Mouse (Mus musculus) embryonic facial prominence, embryonic 10.5 days (tissue): ENCODE results near the gene Mrpl19. TPM values are rescaled to one million over a fixed set of nuclear protein-coding genes. Genes with fewer than 3 reads are reported as not detected.

Source experiments
- DNase-seq: peaks from one replicate; pipeline ENCODE4 v3.0.0-alpha.2; 2017; ENCODE audit warnings: low spot score
- H3K27ac ChIP-seq: fragments of 300-500 bp; sonication (generic); replicated peaks from 2 replicates; pipeline ENCODE4 v1.5.1; 2016; ENCODE audit warnings: mild to moderate bottlenecking
- H3K27me3 ChIP-seq: fragments of 300-500 bp; sonication (generic); replicated peaks from 2 replicates; pipeline ENCODE4 v1.6.1; 2016; ENCODE audit warnings: low read depth, mild to moderate bottlenecking; ENCODE audit not compliant: poor library complexity, severe bottlenecking
- H3K36me3 ChIP-seq: fragments of 300-500 bp; sonication (generic); replicated peaks from 2 replicates; pipeline ENCODE4 v1.6.1; 2016; ENCODE audit warnings: mild to moderate bottlenecking, moderate library complexity
- H3K4me1 ChIP-seq: fragments of 300-500 bp; sonication (generic); 2 replicates; pipeline ENCODE4 v1.6.1; 2016
- H3K4me3 ChIP-seq: fragments of 300-500 bp; sonication (generic); 2 replicates; pipeline ENCODE4 v1.5.1; 2016; ENCODE audit warnings: mild to moderate bottlenecking, moderate library complexity
- H3K9me3 ChIP-seq: fragments of 300-500 bp; sonication (generic); 2 replicates; pipeline ENCODE4 v1.6.1; 2016; ENCODE audit warnings: mild to moderate bottlenecking
- WGBS: fragments of 180-500 bp; shearing (Covaris S2); methylation state at CpG from one replicate; pipeline ENCODE4 v1.1.7; 2016; 5-methylcytosine and 5-hydroxymethylcytosine counted together
- polyA plus RNA-seq: library from polyadenylated mRNA; unstranded; fragments of >200 nt; fragmentation: Nextera tagmentation; extraction: Ambion mirVana; gene quantifications from 2 replicates; pipeline ENCODE4 v1.2.1, GENCODE M21; 2016

The Mrpl19 gene
- polyA plus RNA-seq, 1 experiment from 2014 or later, result 65.2 TPM

GRCm38 (mm10) chr6:81923523-81924142 lies 42.1 kb downstream of the Mrpl19 start, which contains the start of gene Gcfc2:
Gene Gcfc2 (plus strand): TSS chr6:81923669.
- peak within 1 kb of the TSS; percentile 96 for H3K27ac ChIP-seq
- H3K27me3 ChIP-seq, result no peaks in the 10 kb centered on the region
- H3K4me3 ChIP-seq, result peak within 1 kb of the TSS; percentile 87
- H3K4me1 ChIP-seq, result peaks cover 14% of the 10 kb centered on the region
- H3K9me3 ChIP-seq, result no peaks in the 10 kb centered on the region
- under 1% methylated on average over 56 of the region's 56 CpGs for WGBS
- DNase-seq, result peak; percentile 96
- H3K36me3 ChIP-seq, result peaks cover 35% of the 10 kb centered on the region

DNA sequence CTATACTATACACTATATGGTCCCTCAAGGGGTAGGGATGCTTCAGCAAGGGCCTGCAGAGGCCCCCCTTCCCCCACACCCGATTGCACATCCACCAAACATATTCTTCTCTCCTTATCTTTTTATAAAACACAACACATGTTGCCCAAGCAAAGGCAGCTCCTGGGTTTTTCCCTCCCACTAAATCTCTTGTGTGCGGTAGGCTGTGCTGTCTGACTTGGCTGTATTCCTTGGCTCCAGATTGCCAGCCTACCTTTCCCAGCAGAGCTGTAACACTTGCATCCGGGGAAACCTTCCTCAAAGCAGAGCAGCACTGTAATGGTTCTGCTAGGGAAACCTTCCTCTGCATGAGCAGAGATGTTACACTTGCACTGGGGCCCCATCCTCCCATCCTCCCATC lies 53.6 kb downstream of the Mrpl19 start:
- no peaks in the 10 kb centered on the region for H3K27me3 ChIP-seq
- 85% methylated on average over 3 of the region's 3 CpGs for WGBS
- no peak overlapping the region for H3K27ac ChIP-seq
- DNase-seq, result no peak
- no peaks in the 10 kb centered on the region for H3K4me1 ChIP-seq
- no peaks in the 10 kb centered on the region for H3K36me3 ChIP-seq
- H3K4me3 ChIP-seq, result no peak overlapping the region
- H3K9me3 ChIP-seq, result no peaks in the 10 kb centered on the region

DNA sequence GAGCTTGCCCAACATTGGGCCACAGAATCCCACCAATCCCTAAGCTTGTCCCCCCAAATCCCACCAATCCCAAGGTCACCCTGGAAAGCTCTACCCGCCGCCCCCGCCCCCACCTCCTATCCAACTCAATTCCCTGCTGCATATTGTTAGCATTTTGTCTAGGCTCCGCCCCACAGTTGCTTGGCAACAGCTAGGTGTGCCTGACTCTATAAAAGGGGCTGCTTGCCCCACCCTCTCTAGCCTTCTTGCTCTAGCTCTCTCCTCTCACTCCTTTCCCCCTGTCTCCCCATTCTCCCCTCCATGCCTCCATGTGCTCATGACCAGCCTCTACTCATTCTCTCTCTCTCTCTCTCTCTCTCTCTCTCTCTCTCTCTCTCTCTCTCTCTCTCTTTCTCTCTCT lies 54.0 kb downstream of the Mrpl19 start:
- Histone ChIP-seq H3K9me3 (no peaks in the 10 kb centered on the region), H3K27ac (no peak overlapping the region), H3K27me3 (no peaks in the 10 kb centered on the region), H3K4me1 (no peaks in the 10 kb centered on the region), H3K36me3 (no peaks in the 10 kb centered on the region), H3K4me3 (no peak overlapping the region)
- DNase-seq, result no peak
- 75% methylated on average over 4 of the region's 4 CpGs for WGBS

- H3K4me1 ChIP-seq, result no peaks in the 10 kb centered on the region
- H3K36me3 ChIP-seq, result no peaks in the 10 kb centered on the region
- H3K27ac ChIP-seq, result no peak overlapping the region
- DNase-seq, result no peak
- no peaks in the 10 kb centered on the region for H3K27me3 ChIP-seq
- 91% methylated on average over 5 of the region's 5 CpGs for whole genome bisulfite sequencing
- H3K4me3 ChIP-seq, result no peak overlapping the region
- H3K9me3 ChIP-seq, result no peaks in the 10 kb centered on the region
Measured at GRCm38 (mm10) chr6:81911244-81911643, 54.5 kb downstream of the Mrpl19 start.

- Histone ChIP-seq H3K9me3 (no peaks in the 10 kb centered on the region), H3K36me3 (no peaks in the 10 kb centered on the region), H3K27ac (no peak overlapping the region), H3K27me3 (no peaks in the 10 kb centered on the region), H3K4me3 (no peak overlapping the region), H3K4me1 (no peaks in the 10 kb centered on the region)
- DNase-seq, result no peak
- WGBS, result 87% methylated on average over 25 of the region's 25 CpGs
Measured at GRCm38 (mm10) chr6:81910302-81910855, 55.4 kb downstream of the Mrpl19 start.

Other genes starting within 250 kb of the Mrpl19 start
- 10.7 and 11.9 TPM in 2 replicates for gene Gcfc2, start 42.3 kb downstream of the Mrpl19 start, polyA plus RNA-seq
- gene Eva1a, start 75.1 kb upstream of the Mrpl19 start, polyA plus RNA-seq, result 7.0 and 9.1 TPM in 2 replicates